Mouse (Mus musculus): Measurements from ENCODE around the gene Cntnap1. TPM values are rescaled to one million over a fixed set of nuclear protein-coding genes. Genes with fewer than 3 reads are reported as not detected.

Gene Cntnap1
- polyA plus RNA-seq, 1 experiment from 2014 or later: 2.3 TPM

DNA sequence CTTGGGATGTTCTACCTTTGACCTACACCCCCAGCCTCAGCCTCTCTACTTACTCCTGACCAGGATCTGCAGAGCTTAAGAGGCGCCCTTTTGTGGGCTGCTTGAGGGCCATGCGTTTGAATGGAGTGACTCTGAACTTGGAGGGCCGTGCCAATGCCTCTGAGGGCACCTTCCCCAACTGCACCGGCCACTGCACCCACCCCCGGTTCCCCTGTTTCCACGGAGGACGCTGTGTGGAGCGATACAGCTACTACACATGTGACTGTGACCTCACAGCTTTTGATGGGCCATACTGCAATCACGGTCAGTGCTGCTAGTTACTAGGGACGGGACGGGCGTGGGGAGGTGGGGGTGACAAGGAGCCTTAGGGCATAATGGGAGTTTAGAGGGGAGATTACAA lies 14.7 kb downstream of the Cntnap1 start:
- no peak overlapping the region for H3K27ac ChIP-seq (replicated peaks; ENCODE audit: low read depth, low read length)
- no peak overlapping the region for H3K4me2 ChIP-seq (ENCODE audit: low read length)
- no peak overlapping the region for H3K9ac ChIP-seq (replicated peaks; ENCODE audit: low read length)
- 86% methylated on average over 12 of the region's 12 CpGs for WGBS
- H3K36me3 ChIP-seq (ENCODE audit: control insufficient read depth, insufficient read depth, low read length): 0 out of 2 replicates have a peak, but pooled peaks cover 4% of the 10 kb centered on the region
- H3K4me3 ChIP-seq (replicated peaks; ENCODE audit: low read depth, low read length): no peak overlapping the region
- H3K4me1 ChIP-seq (ENCODE audit: control insufficient read depth, insufficient read depth, low read length): peaks cover 9% of the 10 kb centered on the region; the same call in 1 of the 2 replicates
- no peaks in the 10 kb centered on the region for H3K9me3 ChIP-seq (ENCODE audit: control insufficient read depth, low read length)
- H3K27me3 ChIP-seq (ENCODE audit: control insufficient read depth, insufficient read depth, low read length): no peaks in the 10 kb centered on the region
- DNase-seq (no peak), ATAC-seq (ENCODE audit: low FRiP score, low TSS enrichment) (no peak)

DNA sequence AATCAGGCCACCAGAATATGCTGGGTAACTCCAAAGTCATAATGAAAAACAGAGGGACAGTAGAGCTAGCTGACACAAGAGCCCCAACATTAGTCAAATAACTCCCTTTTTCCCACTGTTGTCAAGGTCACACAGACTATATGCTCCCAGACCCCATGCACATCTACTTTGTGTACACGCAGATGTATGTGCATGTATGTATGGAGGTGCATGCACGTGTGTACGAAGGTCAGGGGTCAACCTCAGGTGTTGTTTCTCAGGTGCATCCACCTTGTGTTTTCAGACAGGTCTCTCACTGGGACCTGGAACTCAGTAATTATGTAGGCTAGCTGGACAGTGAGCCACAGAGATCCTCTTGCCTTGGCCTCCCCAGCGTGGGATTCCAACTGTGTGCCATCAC lies 15.1 kb downstream of the Cntnap1 start:
- no peak overlapping the region for H3K9ac ChIP-seq (replicated peaks; ENCODE audit: low read length)

DNA sequence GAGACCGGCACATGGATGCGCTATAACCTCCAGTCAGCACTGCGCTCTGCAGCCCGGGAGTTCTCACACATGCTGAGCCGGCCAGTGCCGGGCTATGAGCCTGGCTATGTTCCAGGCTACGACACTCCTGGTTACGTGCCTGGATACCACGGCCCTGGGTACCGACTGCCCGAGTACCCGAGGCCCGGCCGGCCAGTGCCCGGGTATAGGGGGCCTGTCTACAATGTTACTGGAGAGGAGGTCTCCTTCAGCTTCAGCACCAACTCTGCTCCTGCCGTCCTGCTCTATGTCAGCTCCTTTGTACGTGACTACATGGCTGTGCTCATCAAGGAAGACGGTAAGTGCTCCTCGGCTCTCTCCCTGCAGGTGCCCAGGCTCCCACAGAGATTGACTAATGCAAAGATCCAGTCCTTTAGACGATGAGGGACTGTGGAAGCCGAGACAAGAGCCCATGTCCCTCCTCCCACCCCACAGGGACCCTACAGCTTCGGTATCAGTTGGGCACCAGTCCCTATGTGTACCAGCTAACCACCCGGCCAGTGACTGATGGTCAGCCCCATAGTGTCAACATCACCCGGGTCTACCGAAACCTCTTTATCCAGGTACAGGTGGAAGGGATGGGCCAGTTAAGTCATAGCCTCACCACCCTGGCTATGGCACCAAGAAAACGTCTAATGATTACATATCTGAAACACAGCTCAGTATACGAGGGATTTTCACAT lies 16.4 kb downstream of the Cntnap1 start:
- no peak for DNase-seq
- Histone ChIP-seq H3K9ac (replicated peaks; ENCODE audit: low read length) (no peak overlapping the region), H3K4me1 (ENCODE audit: control insufficient read depth, insufficient read depth, low read length) (peaks cover 15% of the 10 kb centered on the region; the same call in 1 of the 2 replicates), H3K36me3 (ENCODE audit: control insufficient read depth, insufficient read depth, low read length) (0 out of 2 replicates have a peak, but pooled peaks cover 4% of the 10 kb centered on the region), H3K27me3 (ENCODE audit: control insufficient read depth, insufficient read depth, low read length) (no peaks in the 10 kb centered on the region), H3K9me3 (ENCODE audit: control insufficient read depth, low read length) (no peaks in the 10 kb centered on the region), H3K4me3 (replicated peaks; ENCODE audit: low read depth, low read length) (no peak overlapping the region), H3K27ac (replicated peaks; ENCODE audit: low read depth, low read length) (no peak overlapping the region), H3K4me2 (ENCODE audit: low read length) (no peak overlapping the region)
- WGBS: 86% methylated on average over 27 of the region's 27 CpGs
- no peak for ATAC-seq (ENCODE audit: low FRiP score, low TSS enrichment)

More for the DNA sequence above, 15.1 kb downstream of the Cntnap1 start:
- Histone ChIP-seq H3K4me2 (ENCODE audit: low read length) (no peak overlapping the region), H3K36me3 (ENCODE audit: control insufficient read depth, insufficient read depth, low read length) (0 out of 2 replicates have a peak, but pooled peaks cover 4% of the 10 kb centered on the region), H3K27me3 (ENCODE audit: control insufficient read depth, insufficient read depth, low read length) (no peaks in the 10 kb centered on the region), H3K27ac (replicated peaks; ENCODE audit: low read depth, low read length) (no peak overlapping the region), H3K4me1 (ENCODE audit: control insufficient read depth, insufficient read depth, low read length) (peaks cover 12% of the 10 kb centered on the region; the same call in 1 of the 2 replicates), H3K4me3 (replicated peaks; ENCODE audit: low read depth, low read length) (no peak overlapping the region), H3K9me3 (ENCODE audit: control insufficient read depth, low read length) (no peaks in the 10 kb centered on the region)
- no peak for DNase-seq
- no peak for ATAC-seq (ENCODE audit: low FRiP score, low TSS enrichment)
- 95% methylated on average over 4 of the region's 4 CpGs for WGBS

DNA sequence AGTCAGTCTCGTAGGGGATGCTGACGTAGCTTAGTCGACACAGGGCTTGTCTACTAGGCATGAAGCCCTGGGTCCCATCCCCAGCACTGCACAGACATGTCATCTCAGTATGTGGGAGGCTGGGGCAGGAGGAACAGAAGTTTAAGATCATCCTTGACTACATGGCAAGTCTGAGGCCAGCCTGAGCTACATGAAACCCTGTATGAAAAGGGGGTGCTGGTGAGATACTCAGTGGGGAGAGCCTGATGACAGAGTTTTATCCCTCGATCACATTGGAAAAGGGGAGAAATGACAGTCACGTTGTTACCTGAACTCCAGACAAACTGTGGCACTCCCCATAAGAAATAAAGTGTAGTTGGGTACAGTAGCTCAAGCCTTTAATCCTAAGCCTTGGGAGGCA lies 17.2 kb downstream of the Cntnap1 start:
- Histone ChIP-seq H3K27me3 (ENCODE audit: control insufficient read depth, insufficient read depth, low read length) (no peaks in the 10 kb centered on the region), H3K4me2 (ENCODE audit: low read length) (no peak overlapping the region), H3K36me3 (ENCODE audit: control insufficient read depth, insufficient read depth, low read length) (0 out of 2 replicates have a peak, but pooled peaks cover 4% of the 10 kb centered on the region), H3K9ac (replicated peaks; ENCODE audit: low read length) (no peak overlapping the region), H3K4me3 (replicated peaks; ENCODE audit: low read depth, low read length) (no peak overlapping the region), H3K9me3 (ENCODE audit: control insufficient read depth, low read length) (no peaks in the 10 kb centered on the region), H3K4me1 (ENCODE audit: control insufficient read depth, insufficient read depth, low read length) (peaks cover 15% of the 10 kb centered on the region; the same call in 1 of the 2 replicates), H3K27ac (replicated peaks; ENCODE audit: low read depth, low read length) (no peak overlapping the region)
- ATAC-seq (ENCODE audit: low FRiP score, low TSS enrichment) (no peak), DNase-seq (no peak)
- 94% methylated on average over 5 of the region's 5 CpGs for WGBS

DNA sequence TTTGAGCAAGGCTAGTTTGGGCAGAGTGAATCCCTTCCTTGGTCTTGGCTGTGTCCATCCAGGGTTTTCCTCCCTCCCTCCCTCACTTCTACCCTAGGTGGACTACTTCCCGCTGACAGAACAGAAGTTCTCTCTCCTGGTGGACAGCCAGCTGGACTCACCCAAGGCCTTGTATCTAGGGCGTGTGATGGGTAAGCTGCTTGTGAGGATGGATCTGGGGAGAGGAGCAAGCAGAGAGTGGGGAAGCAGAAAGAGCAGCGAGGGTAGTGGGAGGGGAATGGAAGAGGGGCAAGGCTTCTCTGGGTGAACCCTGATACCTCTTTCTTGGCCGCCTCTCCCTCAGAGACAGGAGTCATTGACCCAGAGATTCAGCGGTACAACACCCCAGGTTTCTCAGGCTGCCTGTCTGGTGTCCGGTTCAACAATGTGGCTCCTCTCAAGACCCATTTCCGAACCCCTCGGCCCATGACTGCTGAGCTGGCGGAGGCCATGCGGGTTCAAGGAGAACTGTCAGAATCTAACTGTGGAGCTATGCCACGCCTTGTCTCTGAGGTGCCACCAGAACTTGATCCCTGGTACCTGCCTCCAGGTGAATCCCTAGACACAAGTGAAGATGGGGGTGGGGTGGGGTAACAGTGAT lies 18.0 kb downstream of the Cntnap1 start:
- no peak overlapping the region for H3K4me3 ChIP-seq (replicated peaks; ENCODE audit: low read depth, low read length)
- no peak overlapping the region for H3K4me2 ChIP-seq (ENCODE audit: low read length)
- no peaks in the 10 kb centered on the region for H3K27me3 ChIP-seq (ENCODE audit: control insufficient read depth, insufficient read depth, low read length)
- H3K9ac ChIP-seq (replicated peaks; ENCODE audit: low read length): no peak overlapping the region
- 0 out of 2 replicates have a peak overlapping the region, but pooled peaks have one; percentile 13 for H3K27ac ChIP-seq (replicated peaks; ENCODE audit: low read depth, low read length)
- H3K9me3 ChIP-seq (ENCODE audit: control insufficient read depth, low read length): no peaks in the 10 kb centered on the region
- 0 out of 2 replicates have a peak, but pooled peaks cover 4% of the 10 kb centered on the region for H3K36me3 ChIP-seq (ENCODE audit: control insufficient read depth, insufficient read depth, low read length)
- 86% methylated on average over 11 of the region's 11 CpGs for WGBS
- peaks cover 15% of the 10 kb centered on the region; the same call in 1 of the 2 replicates for H3K4me1 ChIP-seq (ENCODE audit: control insufficient read depth, insufficient read depth, low read length)
- DNase-seq (no peak), ATAC-seq (ENCODE audit: low FRiP score, low TSS enrichment) (no peak)

DNA sequence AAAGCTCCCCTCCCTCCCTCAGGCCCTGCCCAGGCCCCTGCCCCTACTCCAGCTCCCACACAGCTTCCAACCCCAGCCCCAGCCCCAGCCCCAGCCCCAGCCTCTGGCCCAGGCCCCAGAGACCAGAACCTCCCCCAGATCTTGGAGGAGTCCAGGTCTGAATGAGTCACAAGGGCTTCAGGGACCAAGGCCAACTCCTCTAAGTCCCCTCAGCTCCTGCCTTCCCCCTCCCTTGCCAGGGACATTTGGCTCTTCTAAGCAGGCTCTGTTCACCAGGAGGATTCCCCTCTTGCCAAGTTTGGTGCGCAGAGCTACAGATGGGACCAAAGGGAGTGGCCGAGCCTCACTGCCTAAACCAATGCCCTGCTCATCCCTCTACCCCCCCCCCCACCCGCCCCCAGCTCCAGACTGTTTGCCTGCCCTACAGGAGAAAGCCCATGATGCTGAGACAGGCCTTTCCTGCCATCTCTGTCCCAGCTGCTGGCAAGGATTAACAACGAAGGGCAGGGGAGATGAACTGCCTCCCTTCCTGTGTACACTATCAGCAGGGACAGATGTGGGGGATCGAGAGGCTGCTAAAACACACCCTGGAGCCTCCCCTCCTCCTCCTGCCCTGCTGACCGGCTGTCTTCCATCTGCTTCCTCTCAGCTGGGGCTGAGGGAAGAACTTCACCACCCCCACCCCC lies 19.3 kb downstream of the Cntnap1 start:
- WGBS: 14% methylated on average over 6 of the region's 6 CpGs
- H3K27ac ChIP-seq (replicated peaks; ENCODE audit: low read depth, low read length): peak overlapping the region; percentile 75

DNA sequence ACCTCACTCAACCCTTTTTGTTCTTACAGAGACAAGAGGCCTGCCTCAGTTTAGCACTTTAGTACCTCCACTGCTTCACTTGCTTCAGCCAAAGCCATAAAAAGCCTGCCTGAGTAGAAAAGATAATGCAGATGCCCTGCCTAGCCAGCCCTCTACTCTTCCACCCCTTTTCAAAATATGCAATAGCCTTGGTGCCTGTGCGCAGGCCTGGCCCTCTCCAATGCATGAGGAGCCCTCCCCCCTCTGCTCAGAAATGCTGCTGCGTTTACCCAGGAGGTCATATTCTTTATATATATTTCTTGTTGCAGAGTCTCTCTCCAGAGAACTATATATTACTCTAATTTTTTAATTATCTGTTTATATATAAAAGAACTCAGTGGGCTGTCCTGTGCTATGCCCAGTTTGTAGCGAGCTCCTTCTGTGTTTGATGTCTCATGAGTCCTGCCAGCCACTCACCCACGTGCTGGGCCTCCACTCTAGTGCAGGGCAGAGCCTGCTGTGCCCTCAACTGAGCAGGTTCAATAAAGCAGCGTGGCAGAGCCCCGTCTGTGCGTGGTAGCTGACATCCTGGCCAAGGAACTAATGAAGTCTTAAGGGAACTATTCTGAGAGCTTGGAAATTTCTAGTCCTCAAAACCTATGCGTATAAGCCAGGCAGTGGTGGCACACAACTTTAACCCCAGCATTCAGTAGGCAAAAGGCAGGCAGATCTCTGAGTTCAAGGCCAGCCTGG lies 20.0 kb downstream of the Cntnap1 start:
- no peak overlapping the region for H3K4me2 ChIP-seq (ENCODE audit: low read length)
- H3K4me3 ChIP-seq (replicated peaks; ENCODE audit: low read depth, low read length): no peak overlapping the region
- DNase-seq (no peak), ATAC-seq (ENCODE audit: low FRiP score, low TSS enrichment) (no peak)
- WGBS: 33% methylated on average over 8 of the region's 8 CpGs
- peaks cover 15% of the 10 kb centered on the region; the same call in 1 of the 2 replicates for H3K4me1 ChIP-seq (ENCODE audit: control insufficient read depth, insufficient read depth, low read length)
- peaks cover 16% of the 10 kb centered on the region for H3K36me3 ChIP-seq (ENCODE audit: control insufficient read depth, insufficient read depth, low read length)
- H3K9me3 ChIP-seq (ENCODE audit: control insufficient read depth, low read length): no peaks in the 10 kb centered on the region
- H3K27ac ChIP-seq (replicated peaks; ENCODE audit: low read depth, low read length): peak overlapping the region; percentile 75
- no peaks in the 10 kb centered on the region for H3K27me3 ChIP-seq (ENCODE audit: control insufficient read depth, insufficient read depth, low read length)
- peak overlapping the region; percentile 23; the same call in 1 of the 2 replicates for H3K9ac ChIP-seq (replicated peaks; ENCODE audit: low read length)

More for the DNA sequence above, 19.3 kb downstream of the Cntnap1 start:
- Histone ChIP-seq H3K9ac (replicated peaks; ENCODE audit: low read length) (peak overlapping the region; percentile 23; the same call in 1 of the 2 replicates), H3K9me3 (ENCODE audit: control insufficient read depth, low read length) (no peaks in the 10 kb centered on the region), H3K4me2 (ENCODE audit: low read length) (no peak overlapping the region), H3K36me3 (ENCODE audit: control insufficient read depth, insufficient read depth, low read length) (peaks cover 15% of the 10 kb centered on the region), H3K27me3 (ENCODE audit: control insufficient read depth, insufficient read depth, low read length) (no peaks in the 10 kb centered on the region), H3K4me1 (ENCODE audit: control insufficient read depth, insufficient read depth, low read length) (peaks cover 15% of the 10 kb centered on the region; the same call in 1 of the 2 replicates), H3K4me3 (replicated peaks; ENCODE audit: low read depth, low read length) (no peak overlapping the region)
- ATAC-seq (ENCODE audit: low FRiP score, low TSS enrichment): 0 out of 2 replicates have a peak, but pooled peaks have one; percentile 31
- peak; percentile 59 for DNase-seq
